ENCODE assay signal across 22 mouse cellular contexts in the genomic region with DNA sequence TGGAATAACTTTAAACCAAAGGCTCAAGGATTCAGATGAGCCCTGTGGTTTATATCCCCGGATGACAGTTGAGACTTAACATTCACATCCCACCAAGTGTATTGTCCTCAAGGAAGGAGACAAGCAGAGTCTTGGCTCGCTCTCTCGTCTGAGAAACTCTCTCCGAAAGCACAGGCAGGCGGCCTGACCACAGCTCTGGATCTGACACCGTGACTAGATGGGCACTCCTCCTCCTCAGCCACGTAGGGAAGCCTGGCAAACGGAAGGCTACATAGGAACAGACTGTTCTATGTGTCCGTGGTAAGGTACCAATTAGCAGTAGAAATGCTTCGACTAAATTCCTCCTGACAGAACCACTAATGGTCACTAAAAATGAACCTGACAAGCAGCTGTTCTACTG. TPM values are rescaled to one million over a fixed set of nuclear protein-coding genes. Genes with fewer than 3 reads are reported as not detected.
A peak's percentile ranks its signal among the peaks of the same experiment; 100 is the strongest.
DNase-seq lines count a peak whose midpoint lies in the region; ATAC-seq and TF ChIP-seq lines count a peak whose summit lies in the region.
"Had no signal": no experiment of that assay in that cellular context is flagged by ENCODE, and none has a peak within 500 bp of the region (broad histone marks: within the 10 kb centered on the region; RNA-seq: fewer than 3 reads in every experiment).

No protein-coding gene starts in this region.

- intact Hi-C loops in gastrocnemius, postnatal 36 days (cut with DNase I), result no loop called here

- H3K36me3 ChIP-seq in liver, postnatal 0 days (replicated peaks; ENCODE audit: insufficient read depth, low read length), result 0 out of 2 replicates have a peak, but pooled peaks cover 3% of the 10 kb centered on the region
- 0 out of 2 replicates have a peak, but pooled peaks cover 3% of the 10 kb centered on the region for H3K36me3 ChIP-seq in liver, embryonic 11.5 days (ENCODE audit: control insufficient read depth, insufficient read depth, low read length)

- peak overlapping the region; percentile 24; the same call in 1 of the 2 replicates for H3K27ac ChIP-seq in liver, postnatal 0 days (ENCODE audit: low read depth)
- no peak overlapping the region for H3K27ac ChIP-seq in liver, embryonic 11.5 days (ENCODE audit: low read depth, low read length)
- H3K27ac ChIP-seq: embryonic facial prominence, embryonic 13.5 days; forebrain, embryonic 13.5 days; hindbrain, embryonic 14.5 days; liver, embryonic 14.5 days; midbrain, embryonic 13.5 days; stomach, postnatal 0 days had no signal

- no peak overlapping the region for H3K4me2 ChIP-seq in liver, postnatal 0 days (ENCODE audit: low read depth, low read length)
- no peak overlapping the region for H3K4me2 ChIP-seq in liver, embryonic 11.5 days
- H3K4me2 ChIP-seq: embryonic facial prominence, embryonic 13.5 days; forebrain, embryonic 13.5 days; hindbrain, embryonic 14.5 days; midbrain, embryonic 13.5 days had no signal

- 76% methylated on average over 10 of the region's 10 CpGs for WGBS in liver, postnatal 0 days (ENCODE audit: insufficient replicate concordance)
- 67% methylated on average over 10 of the region's 10 CpGs for WGBS in liver, embryonic 11.5 days

- no peaks in the 10 kb centered on the region for H3K27me3 ChIP-seq in liver, postnatal 0 days (ENCODE audit: insufficient read depth, low read length)
- H3K27me3 ChIP-seq in liver, embryonic 11.5 days (replicated peaks; ENCODE audit: control insufficient read depth, insufficient read depth, low read length), result no peaks in the 10 kb centered on the region
- H3K27me3 ChIP-seq: embryonic facial prominence, embryonic 13.5 days; forebrain, embryonic 13.5 days; megakaryocyte, embryonic 14.5 days; midbrain, embryonic 13.5 days had no signal

- TF ChIP-seq CTCF in liver, postnatal 0 days (IDR thresholded peaks at IDR 0.05; ENCODE audit: low read depth), result no peak

- H3K9ac ChIP-seq in liver, postnatal 0 days (replicated peaks), result no peak overlapping the region
- H3K9ac ChIP-seq in liver, embryonic 11.5 days (ENCODE audit: low read depth, low read length), result no peak overlapping the region
- H3K9ac ChIP-seq: embryonic facial prominence, embryonic 13.5 days; forebrain, embryonic 13.5 days; hindbrain, embryonic 14.5 days; liver, embryonic 14.5 days; midbrain, embryonic 13.5 days had no signal

- peak; percentile 37 to 40 for DNase-seq in cerebellum, postnatal 14 days
- DNase-seq in cerebellum, adult 11 months, result no peak
- DNase-seq in gastrocnemius, postnatal 25 days, result peak; percentile 29
- no peak for DNase-seq in gastrocnemius, postnatal 36 days
- DNase-seq in liver, postnatal 0 days, result no peak
- no peak for DNase-seq in liver, embryonic 11.5 days (ENCODE audit: low spot score)
- DNase-seq in kidney, adult 8-10 months, result no peak
- DNase-seq: adrenal gland, postnatal 14 days; cerebellum, adult 9-10 months; heart, postnatal 36 days; kidney, adult 2 months; kidney, postnatal 14 days; right cerebral cortex, postnatal 14 days; thymus, adult 2 months; thymus, postnatal 4 days had no signal

- no peak for ATAC-seq in liver, postnatal 0 days
- no peak for ATAC-seq in liver, embryonic 11.5 days (replicated peaks; ENCODE audit: low FRiP score)
- ATAC-seq: forebrain, embryonic 13.5 days; midbrain, embryonic 13.5 days had no signal

- no peaks in the 10 kb centered on the region for H3K9me3 ChIP-seq in liver, postnatal 0 days (ENCODE audit: low read length)
- no peaks in the 10 kb centered on the region for H3K9me3 ChIP-seq in liver, embryonic 11.5 days (ENCODE audit: control insufficient read depth, low read length)
- H3K9me3 ChIP-seq: embryonic facial prominence, embryonic 13.5 days; forebrain, embryonic 13.5 days; megakaryocyte, embryonic 14.5 days; midbrain, embryonic 13.5 days had no signal

- H3K4me3 ChIP-seq in liver, postnatal 0 days (ENCODE audit: low read depth, low read length), result no peak overlapping the region
- no peak overlapping the region for H3K4me3 ChIP-seq in liver, embryonic 11.5 days (ENCODE audit: low read depth, low read length)
- H3K4me3 ChIP-seq: embryonic facial prominence, embryonic 13.5 days; forebrain, embryonic 13.5 days; megakaryocyte, embryonic 14.5 days; midbrain, embryonic 13.5 days had no signal

- TF ChIP-seq EP300 in liver, postnatal 0 days (IDR thresholded peaks at IDR 0.05; ENCODE audit: low read depth), result no peak

- H3K4me1 ChIP-seq in liver, postnatal 0 days (ENCODE audit: insufficient read depth), result peaks cover 4% of the 10 kb centered on the region; the same call in 1 of the 2 replicates
- H3K4me1 ChIP-seq in liver, embryonic 11.5 days (replicated peaks; ENCODE audit: control insufficient read depth, insufficient read depth, low read length), result peaks cover 24% of the 10 kb centered on the region

RNA-seq across cellular contexts. Expression of gene Yaf2, which starts 10.1 kb away (rescaled TPM):
- 10 to 100 TPM; 13.3 to 14.6 TPM for total RNA-seq in gastrocnemius, postnatal 25 days (2021)
- total RNA-seq in gastrocnemius, postnatal 36 days (2021), result 10 to 100 TPM; 14.6 to 16.3 TPM
- 25.7 and 26.4 TPM in 2 replicates for polyA plus RNA-seq in liver, postnatal 0 days (2015; fragmentation: Nextera tagmentation; extraction: Ambion mirVana)
- 75.1 and 78.7 TPM in 2 replicates for polyA plus RNA-seq in liver, embryonic 11.5 days (2014; fragmentation: Nextera tagmentation; extraction: Ambion mirVana)

RNA-seq across cellular contexts. Expression of gene Gxylt1, which starts 51.7 kb away (rescaled TPM):
- 1 to 10 TPM; 5.0 to 5.4 TPM for total RNA-seq in gastrocnemius, postnatal 25 days (2021)
- 1 to 10 TPM; 4.9 to 6.0 TPM for total RNA-seq in gastrocnemius, postnatal 36 days (2021)
- 1.8 and 2.0 TPM in 2 replicates for polyA plus RNA-seq in liver, postnatal 0 days (2015; fragmentation: Nextera tagmentation; extraction: Ambion mirVana)
- 10.4 and 10.7 TPM in 2 replicates for polyA plus RNA-seq in liver, embryonic 11.5 days (2014; fragmentation: Nextera tagmentation; extraction: Ambion mirVana)

Comparison
In these comparisons a context has a peak if more than half of its experiments do, and no peak if none do; other contexts are left out.
1. DNase-seq: peak in cerebellum, postnatal 14 days (2 of 2) and gastrocnemius, postnatal 25 days (single experiment); none in cerebellum, adult 11 months (single experiment), gastrocnemius, postnatal 36 days (0 of 2), liver, postnatal 0 days (single experiment), liver, embryonic 11.5 days (single experiment) and kidney, adult 8-10 months (0 of 2).